Mouse (Mus musculus): Measurements from ENCODE around the gene Lrp1. TPM values are rescaled to one million over a fixed set of nuclear protein-coding genes. Genes with fewer than 3 reads are reported as not detected.
A peak's percentile ranks its signal among the peaks of the same experiment; 100 is the strongest.

Gene Lrp1
- polyA plus RNA-seq, 1 experiment from 2014 or later, result 55.5 TPM

GRCm38 (mm10) chr10:127598607-127599006 lies 22.3 kb downstream of the Lrp1 start:
- Histone ChIP-seq H3K27ac (replicated peaks; ENCODE audit: low read depth, low read length) (no peak overlapping the region), H3K4me1 (ENCODE audit: control insufficient read depth, insufficient read depth, low read length) (peaks cover 4% of the 10 kb centered on the region; the same call in 1 of the 2 replicates), H3K9ac (replicated peaks; ENCODE audit: low read length) (no peak overlapping the region), H3K36me3 (replicated peaks; ENCODE audit: control insufficient read depth, insufficient read depth, low read depth, low read length) (peaks cover 6% of the 10 kb centered on the region), H3K27me3 (ENCODE audit: control insufficient read depth, insufficient read depth, low read length) (no peaks in the 10 kb centered on the region; the same call in 1 of the 2 replicates), H3K9me3 (replicated peaks; ENCODE audit: control insufficient read depth, low read length) (no peaks in the 10 kb centered on the region), H3K4me3 (ENCODE audit: low read depth, low read length) (no peak overlapping the region), H3K4me2 (ENCODE audit: low read depth, low read length) (no peak overlapping the region)
- WGBS, result 46% methylated on average over 8 of the region's 8 CpGs
- no peak for ATAC-seq (replicated peaks; ENCODE audit: insufficient number of reproducible peaks, low FRiP score, low TSS enrichment, low read depth)
- no peak for DNase-seq (ENCODE audit: low spot score)

DNA sequence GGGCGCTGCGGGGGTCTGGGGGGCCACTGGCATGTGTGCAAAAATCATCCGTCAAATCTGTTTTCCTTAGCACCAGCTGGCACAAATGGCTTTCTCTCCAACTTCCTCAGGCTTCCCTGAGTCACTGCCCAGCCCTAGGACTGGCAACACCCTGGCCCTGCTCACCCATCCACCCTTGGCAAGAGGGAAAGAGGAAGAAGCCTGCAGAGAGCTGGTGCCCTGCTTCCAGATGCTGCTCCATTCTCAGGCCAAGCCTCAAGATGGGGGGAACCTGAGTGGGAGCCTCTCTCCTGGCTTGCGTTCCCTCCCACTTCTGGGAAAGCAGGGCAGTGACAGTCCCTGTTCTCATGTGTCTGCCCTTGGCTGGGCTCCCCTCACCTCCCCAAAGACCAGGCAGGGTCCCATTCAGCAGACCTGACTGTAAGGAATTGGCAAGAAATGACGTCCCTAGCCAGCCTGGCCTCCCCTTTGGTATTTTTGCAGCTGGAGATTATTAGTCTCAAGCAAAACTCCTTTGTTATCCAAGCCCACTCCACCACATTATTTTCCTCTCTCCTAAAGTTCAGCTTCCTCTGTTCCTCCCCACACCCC lies 23.5 kb downstream of the Lrp1 start:
- no peak for ATAC-seq (replicated peaks; ENCODE audit: insufficient number of reproducible peaks, low FRiP score, low TSS enrichment, low read depth)
- Histone ChIP-seq H3K9ac (replicated peaks; ENCODE audit: low read length) (no peak overlapping the region), H3K27me3 (ENCODE audit: control insufficient read depth, insufficient read depth, low read length) (no peaks in the 10 kb centered on the region; the same call in 1 of the 2 replicates), H3K4me2 (ENCODE audit: low read depth, low read length) (0 out of 2 replicates have a peak overlapping the region, but pooled peaks have one; percentile 6), H3K4me3 (ENCODE audit: low read depth, low read length) (no peak overlapping the region), H3K9me3 (replicated peaks; ENCODE audit: control insufficient read depth, low read length) (no peaks in the 10 kb centered on the region), H3K36me3 (replicated peaks; ENCODE audit: control insufficient read depth, insufficient read depth, low read depth, low read length) (peaks cover 11% of the 10 kb centered on the region), H3K27ac (replicated peaks; ENCODE audit: low read depth, low read length) (no peak overlapping the region; the same call in 1 of the 2 replicates), H3K4me1 (ENCODE audit: control insufficient read depth, insufficient read depth, low read length) (peaks cover 4% of the 10 kb centered on the region; the same call in 1 of the 2 replicates)
- 69% methylated on average over 5 of the region's 5 CpGs for WGBS
- DNase-seq (ENCODE audit: low spot score), result peak; percentile 68

DNA sequence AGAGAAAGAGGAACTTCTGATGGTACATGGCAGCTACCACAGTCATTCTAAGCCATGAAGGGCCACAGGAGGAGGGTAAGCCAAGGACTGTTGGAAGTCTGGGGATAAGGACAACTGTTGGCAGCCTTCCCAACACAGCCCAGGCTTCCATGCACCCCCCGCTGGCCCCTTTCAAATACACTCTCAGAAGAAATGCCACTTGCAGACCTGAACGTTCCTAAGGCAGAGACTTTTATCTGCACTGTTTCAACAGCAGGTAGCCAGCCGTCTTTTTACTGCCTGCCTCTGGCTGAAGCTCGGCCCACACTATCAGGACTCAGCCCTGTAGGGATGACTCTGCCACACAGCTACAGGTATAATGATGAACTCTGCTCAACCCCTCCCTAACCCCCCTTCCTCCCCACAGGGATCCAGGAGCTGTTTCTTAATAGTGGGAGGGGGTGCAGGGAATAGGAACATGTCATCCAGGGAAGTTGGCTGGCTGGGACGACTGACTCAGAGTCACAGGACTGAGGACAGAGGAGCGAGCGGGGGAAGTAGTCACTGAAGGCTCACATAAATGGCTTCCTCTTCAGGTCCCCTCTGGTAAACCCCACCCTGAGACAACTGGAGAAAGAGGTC lies 24.5 kb downstream of the Lrp1 start:
- Histone ChIP-seq H3K9me3 (replicated peaks; ENCODE audit: control insufficient read depth, low read length) (no peaks in the 10 kb centered on the region), H3K27ac (replicated peaks; ENCODE audit: low read depth, low read length) (no peak overlapping the region), H3K4me2 (ENCODE audit: low read depth, low read length) (no peak overlapping the region), H3K36me3 (replicated peaks; ENCODE audit: control insufficient read depth, insufficient read depth, low read depth, low read length) (peaks cover 11% of the 10 kb centered on the region), H3K4me1 (ENCODE audit: control insufficient read depth, insufficient read depth, low read length) (peaks cover 4% of the 10 kb centered on the region; the same call in 1 of the 2 replicates), H3K4me3 (ENCODE audit: low read depth, low read length) (no peak overlapping the region), H3K27me3 (ENCODE audit: control insufficient read depth, insufficient read depth, low read length) (no peaks in the 10 kb centered on the region; the same call in 1 of the 2 replicates), H3K9ac (replicated peaks; ENCODE audit: low read length) (no peak overlapping the region)
- no peak for DNase-seq (ENCODE audit: low spot score)
- no peak for ATAC-seq (replicated peaks; ENCODE audit: insufficient number of reproducible peaks, low FRiP score, low TSS enrichment, low read depth)
- WGBS, result 68% methylated on average over 7 of the region's 7 CpGs

- H3K4me1 ChIP-seq (ENCODE audit: control insufficient read depth, insufficient read depth, low read length), result peaks cover under 1% of the 10 kb centered on the region; the same call in 1 of the 2 replicates
- DNase-seq (ENCODE audit: low spot score) (no peak), ATAC-seq (replicated peaks; ENCODE audit: insufficient number of reproducible peaks, low FRiP score, low TSS enrichment, low read depth) (no peak)
- WGBS, result 90% methylated on average over 30 of the region's 30 CpGs
- H3K27ac ChIP-seq (replicated peaks; ENCODE audit: low read depth, low read length), result no peak overlapping the region
- no peak overlapping the region for H3K9ac ChIP-seq (replicated peaks; ENCODE audit: low read length)
- H3K4me2 ChIP-seq (ENCODE audit: low read depth, low read length), result no peak overlapping the region
- no peaks in the 10 kb centered on the region for H3K9me3 ChIP-seq (replicated peaks; ENCODE audit: control insufficient read depth, low read length)
- H3K36me3 ChIP-seq (replicated peaks; ENCODE audit: control insufficient read depth, insufficient read depth, low read depth, low read length), result peaks cover 14% of the 10 kb centered on the region
- no peak overlapping the region for H3K4me3 ChIP-seq (ENCODE audit: low read depth, low read length)
- no peaks in the 10 kb centered on the region for H3K27me3 ChIP-seq (ENCODE audit: control insufficient read depth, insufficient read depth, low read length)
Measured at GRCm38 (mm10) chr10:127594930-127595715, 25.8 kb downstream of the Lrp1 start.

GRCm38 (mm10) chr10:127594405-127594804 lies 26.5 kb downstream of the Lrp1 start:
- DNase-seq (ENCODE audit: low spot score) (no peak), ATAC-seq (replicated peaks; ENCODE audit: insufficient number of reproducible peaks, low FRiP score, low TSS enrichment, low read depth) (no peak)
- H3K36me3 ChIP-seq (replicated peaks; ENCODE audit: control insufficient read depth, insufficient read depth, low read depth, low read length), result peaks cover 14% of the 10 kb centered on the region
- no peak overlapping the region for H3K27ac ChIP-seq (replicated peaks; ENCODE audit: low read depth, low read length)
- H3K4me2 ChIP-seq (ENCODE audit: low read depth, low read length), result no peak overlapping the region
- no peak overlapping the region for H3K9ac ChIP-seq (replicated peaks; ENCODE audit: low read length)
- no peaks in the 10 kb centered on the region for H3K9me3 ChIP-seq (replicated peaks; ENCODE audit: control insufficient read depth, low read length)
- no peaks in the 10 kb centered on the region for H3K27me3 ChIP-seq (ENCODE audit: control insufficient read depth, insufficient read depth, low read length)
- no peaks in the 10 kb centered on the region; the same call in 1 of the 2 replicates for H3K4me1 ChIP-seq (ENCODE audit: control insufficient read depth, insufficient read depth, low read length)
- H3K4me3 ChIP-seq (ENCODE audit: low read depth, low read length), result no peak overlapping the region
- WGBS, result 93% methylated on average over 8 of the region's 8 CpGs

GRCm38 (mm10) chr10:127592850-127593249 lies 28.1 kb downstream of the Lrp1 start:
- no peak for ATAC-seq (replicated peaks; ENCODE audit: insufficient number of reproducible peaks, low FRiP score, low TSS enrichment, low read depth)

GRCm38 (mm10) chr10:127592423-127592822 lies 28.5 kb downstream of the Lrp1 start:
- Histone ChIP-seq H3K36me3 (replicated peaks; ENCODE audit: control insufficient read depth, insufficient read depth, low read depth, low read length) (peaks cover 14% of the 10 kb centered on the region), H3K4me1 (ENCODE audit: control insufficient read depth, insufficient read depth, low read length) (no peaks in the 10 kb centered on the region; the same call in 1 of the 2 replicates), H3K9ac (replicated peaks; ENCODE audit: low read length) (no peak overlapping the region), H3K27ac (replicated peaks; ENCODE audit: low read depth, low read length) (no peak overlapping the region), H3K9me3 (replicated peaks; ENCODE audit: control insufficient read depth, low read length) (no peaks in the 10 kb centered on the region), H3K4me2 (ENCODE audit: low read depth, low read length) (no peak overlapping the region), H3K27me3 (ENCODE audit: control insufficient read depth, insufficient read depth, low read length) (no peaks in the 10 kb centered on the region), H3K4me3 (ENCODE audit: low read depth, low read length) (no peak overlapping the region)
- DNase-seq (ENCODE audit: low spot score) (no peak), ATAC-seq (replicated peaks; ENCODE audit: insufficient number of reproducible peaks, low FRiP score, low TSS enrichment, low read depth) (no peak)
- WGBS, result 94% methylated on average over 7 of the region's 7 CpGs

More at GRCm38 (mm10) chr10:127592850-127593249, 28.1 kb downstream of the Lrp1 start:
- Histone ChIP-seq H3K4me2 (ENCODE audit: low read depth, low read length) (no peak overlapping the region), H3K9me3 (replicated peaks; ENCODE audit: control insufficient read depth, low read length) (no peaks in the 10 kb centered on the region), H3K4me1 (ENCODE audit: control insufficient read depth, insufficient read depth, low read length) (no peaks in the 10 kb centered on the region; the same call in 1 of the 2 replicates), H3K4me3 (ENCODE audit: low read depth, low read length) (no peak overlapping the region), H3K27me3 (ENCODE audit: control insufficient read depth, insufficient read depth, low read length) (no peaks in the 10 kb centered on the region), H3K9ac (replicated peaks; ENCODE audit: low read length) (no peak overlapping the region), H3K36me3 (replicated peaks; ENCODE audit: control insufficient read depth, insufficient read depth, low read depth, low read length) (peaks cover 14% of the 10 kb centered on the region), H3K27ac (replicated peaks; ENCODE audit: low read depth, low read length) (no peak overlapping the region)
- no peak for DNase-seq (ENCODE audit: low spot score)
- 89% methylated on average over 13 of the region's 13 CpGs for WGBS
